Mouse (Mus musculus) bone marrow macrophage, adult 2 months (primary cell): ENCODE data around the gene Bbc3.
"Not testable (repeated sequence)": the region's sequence is repeated elsewhere in the genome, so short reads cannot be mapped to it uniquely, and the experiment has no call there.

ENCODE experiments used
- CTCF ChIP-seq: IDR thresholded peaks from 2 replicates; pipeline ENCODE4 v1.5.1; 2012; ENCODE audit warnings: low read depth, mild to moderate bottlenecking, low read length, moderate library complexity
- POLR2A ChIP-seq: IDR thresholded peaks from 2 replicates; pipeline ENCODE4 v1.6.1; 2012; ENCODE audit warnings: mild to moderate bottlenecking, low read depth, low read length, borderline replicate concordance

DNA sequence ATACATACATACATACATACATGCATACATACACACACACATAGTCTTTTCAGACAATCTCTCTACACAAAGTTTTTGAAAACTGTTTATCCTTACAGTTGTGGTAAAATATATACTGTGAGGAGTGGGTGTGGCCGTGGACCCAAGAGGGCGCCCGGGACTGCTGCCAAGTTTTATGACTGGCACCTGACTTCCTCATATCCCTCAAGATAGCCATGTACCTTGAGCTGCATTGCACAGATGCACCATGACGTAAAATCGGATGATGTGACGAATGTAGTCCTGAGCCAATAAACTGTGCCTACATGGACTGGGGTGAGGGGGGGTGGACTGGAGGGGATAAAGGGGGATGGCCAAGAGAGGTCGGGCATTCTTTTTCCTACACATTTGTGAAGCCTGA, 41.6 kb upstream of the Bbc3 start:
- not testable (repeated sequence) for TF ChIP-seq POLR2A, CTCF
